Mouse (Mus musculus): ENCODE measurements around the gene Slc17a4.

Gene Slc17a4

DNA sequence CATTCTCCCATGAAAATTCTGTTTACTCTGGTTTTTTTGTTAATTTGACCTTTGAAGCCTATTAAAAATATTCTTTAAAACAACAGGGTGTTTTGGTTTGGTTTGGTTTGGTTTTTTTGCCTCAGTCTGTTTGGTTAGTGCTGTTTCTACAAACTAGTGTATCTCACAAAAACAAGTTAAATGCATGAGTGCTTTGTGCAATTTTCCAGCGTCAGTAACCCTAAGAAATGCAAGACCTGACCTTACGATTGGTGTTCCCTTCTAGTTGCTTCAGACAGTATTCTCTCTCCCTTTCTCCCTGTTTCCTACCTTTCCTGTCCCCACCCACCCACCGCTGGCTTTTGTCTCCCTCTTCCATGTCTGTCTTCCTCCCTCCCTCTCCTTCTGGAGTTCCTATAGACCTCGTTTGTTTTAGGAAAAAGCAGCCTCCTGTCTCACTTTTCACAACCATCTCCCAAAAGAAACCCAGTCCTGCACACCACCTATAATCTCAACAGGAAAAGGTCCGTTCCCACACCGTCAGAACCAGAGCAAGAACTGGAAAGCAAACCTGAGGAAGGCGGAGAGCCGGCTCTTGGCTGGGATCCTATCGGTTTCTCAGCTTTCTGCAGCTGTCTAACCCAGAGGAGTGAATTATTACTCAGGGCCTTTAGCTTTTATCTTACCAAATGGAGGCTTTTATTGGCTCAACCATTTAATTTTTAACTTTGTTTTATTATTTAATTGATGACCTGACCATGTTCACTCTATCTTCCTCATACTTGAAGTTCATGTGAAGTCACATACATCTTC, at the start of gene Slc17a4:
TSS of gene Slc17a4 (minus strand) at position 634 of the 792 bp plus-strand sequence.
- in situ Hi-C loops (cut with MboI): no loop called here

- in situ Hi-C loops (cut with MboI): loop anchor here (10.0 kb wide), 1 partner anchor 125 kb away; the partner anchor contains the start of gene Slc17a3
These were observed 45.0 kb upstream of the Slc17a4 start for GRCm38 (mm10) chr13:23959776-23960175.

GRCm38 (mm10) chr13:23950928-23951327, 36.1 kb upstream of the Slc17a4 start:
- in situ Hi-C loops (cut with MboI): loop anchor here (10.0 kb wide), 1 partner anchor 116 kb away; the partner anchor contains the start of gene Slc17a3

DNA sequence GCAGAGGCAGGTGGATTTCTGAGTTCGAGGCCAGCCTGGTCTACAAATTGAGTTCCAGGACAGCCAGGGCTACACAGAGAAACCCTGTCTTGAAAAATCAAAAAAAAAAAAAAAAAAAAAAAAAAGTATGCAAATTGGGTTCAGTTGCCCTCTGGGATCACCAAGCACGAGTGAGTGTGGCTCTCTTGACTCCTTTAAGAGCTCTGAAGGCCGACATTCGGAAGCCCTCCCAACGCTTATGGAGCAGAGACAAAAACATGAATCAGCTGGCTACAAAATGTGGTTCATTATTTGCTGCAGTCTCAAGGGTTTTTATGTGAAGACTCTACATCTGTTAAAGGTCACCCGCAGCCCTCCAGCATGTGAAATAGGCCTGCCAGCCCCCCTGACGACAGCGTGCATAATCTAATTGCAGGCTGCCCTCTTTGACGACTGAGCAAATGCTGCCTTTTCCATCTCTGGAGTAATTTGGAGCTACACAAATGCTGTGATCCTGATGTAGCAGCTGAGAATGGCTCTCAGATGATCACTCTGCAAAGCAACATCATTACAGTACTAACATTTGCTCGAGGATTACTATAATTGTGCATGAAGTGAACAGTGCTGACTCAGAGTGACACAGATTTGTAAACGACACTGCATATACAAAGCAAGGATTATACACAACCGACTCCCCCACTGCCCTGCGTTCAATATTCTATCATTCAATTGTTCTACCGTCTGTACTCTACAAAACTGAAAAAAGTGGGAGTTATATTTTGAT, 34.9 kb upstream of the Slc17a4 start:
- in situ Hi-C loops (cut with MboI): loop anchor here (10.0 kb wide), 1 partner anchor 115 kb away; the partner anchor contains the start of gene Slc17a3

DNA sequence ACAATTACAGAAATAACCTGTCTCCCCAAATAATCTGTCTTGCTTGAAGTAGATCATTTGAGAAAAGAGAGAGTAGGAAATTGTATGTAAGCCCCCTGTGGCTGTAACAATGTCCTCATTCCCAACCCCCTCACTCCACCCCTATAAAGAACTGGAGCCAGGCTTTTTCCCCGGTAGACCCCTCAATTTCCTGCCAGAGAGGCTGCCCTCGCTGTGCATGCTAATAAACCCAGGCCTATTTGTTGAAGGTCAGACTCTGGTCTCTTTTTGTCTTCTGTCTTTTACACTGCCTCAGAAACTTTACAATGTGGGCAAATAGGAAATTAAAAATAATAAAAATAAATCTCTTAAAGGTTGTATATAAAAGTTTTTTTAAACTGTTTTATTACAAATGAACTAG, 31.4 kb upstream of the Slc17a4 start:
- in situ Hi-C loops (cut with MboI): no loop called here

DNA sequence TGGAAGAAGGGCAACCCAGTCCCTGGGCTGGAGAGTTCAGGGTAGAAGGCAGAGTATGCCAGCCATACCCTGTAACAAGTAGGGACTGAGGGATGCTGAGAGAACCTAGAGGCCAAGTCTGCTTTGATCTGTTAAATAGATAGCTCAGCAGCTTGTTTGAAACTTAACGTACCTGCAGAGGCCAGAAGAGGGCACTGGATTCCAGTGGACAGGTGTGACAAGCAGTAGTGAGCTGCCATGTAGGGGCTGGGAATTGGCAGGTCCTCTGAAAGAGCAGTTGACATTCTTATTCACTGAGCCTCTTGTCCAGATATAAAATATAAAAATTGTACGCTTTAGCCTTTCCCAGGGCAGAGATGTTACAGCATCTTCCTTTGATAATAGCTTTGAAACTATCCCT, 28.1 kb upstream of the Slc17a4 start:
- in situ Hi-C loops (cut with MboI): no loop called here

DNA sequence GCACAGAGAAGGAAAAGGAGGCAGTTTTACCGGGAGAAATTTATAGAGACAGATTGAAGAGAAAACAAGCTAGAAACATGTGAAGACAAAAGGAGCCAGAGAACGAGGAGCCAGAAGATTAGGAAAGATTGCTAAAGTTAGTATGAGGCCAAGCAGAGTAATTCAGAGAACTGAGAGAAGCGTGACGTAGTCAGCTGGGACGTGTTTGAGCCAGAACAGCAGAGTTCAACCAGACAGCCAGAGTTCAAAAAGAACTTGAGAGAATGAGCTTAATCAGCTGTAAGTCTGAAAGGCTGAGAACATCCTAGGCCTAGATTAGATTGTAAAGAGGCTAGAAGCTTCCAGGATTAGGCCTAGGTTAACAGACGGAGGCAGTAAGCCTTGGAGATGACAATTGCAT, 25.5 kb upstream of the Slc17a4 start:
- in situ Hi-C loops (cut with MboI): no loop called here

- in situ Hi-C loops (cut with MboI): no loop called here
These were observed 23.9 kb upstream of the Slc17a4 start for GRCm38 (mm10) chr13:23938699-23939098.

GRCm38 (mm10) chr13:23934211-23934520, 19.4 kb upstream of the Slc17a4 start, which contains the start of gene Hist1h2aa:
TSS of gene Hist1h2aa (plus strand) at chr13:23934462.
- in situ Hi-C loops (cut with MboI): no loop called here

GRCm38 (mm10) chr13:23933421-23934210, 18.8 kb upstream of the Slc17a4 start, which contains the start of gene Hist1h2ba:
TSS of gene Hist1h2ba (minus strand) at chr13:23934156.
- in situ Hi-C loops (cut with MboI): no loop called here

DNA sequence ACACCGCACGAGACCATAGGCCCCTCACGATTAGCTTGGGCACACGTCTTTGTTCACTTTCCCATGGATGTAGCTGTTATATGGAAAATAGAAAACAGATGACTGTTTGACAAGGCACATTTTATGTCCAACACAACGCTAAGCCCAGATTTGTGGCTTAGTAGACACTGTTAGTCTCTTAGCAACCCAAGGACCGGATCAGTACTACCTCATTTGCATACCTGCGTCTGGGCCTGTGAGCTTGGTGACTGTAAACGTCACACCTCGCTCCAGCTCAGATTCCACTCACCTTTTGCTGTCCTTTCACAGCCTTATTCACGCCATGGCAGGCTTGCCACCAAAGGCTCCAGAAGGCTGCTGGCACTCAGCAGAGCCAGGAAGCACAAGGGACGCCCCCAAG, 16.1 kb upstream of the Slc17a4 start:
- in situ Hi-C loops (cut with MboI): no loop called here

DNA sequence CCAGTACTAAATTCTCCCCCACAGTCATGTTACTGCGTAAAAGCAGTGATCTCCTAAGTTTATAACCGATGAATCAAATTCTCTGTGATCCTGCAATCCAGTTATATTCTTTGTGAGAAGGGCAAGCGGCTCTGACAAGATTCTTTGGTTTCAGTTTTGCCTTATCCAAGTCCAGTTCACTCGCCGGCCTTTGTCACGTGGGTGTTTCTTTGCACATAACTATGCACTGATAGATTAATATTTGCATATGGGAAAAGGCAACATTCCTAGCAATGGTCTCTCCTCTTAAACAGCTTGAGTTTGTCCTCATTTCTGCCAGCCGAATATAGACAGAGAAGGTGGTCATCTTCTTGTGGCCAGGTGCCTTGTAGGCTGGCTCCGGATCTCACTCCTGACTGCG, 15.7 kb upstream of the Slc17a4 start:
- in situ Hi-C loops (cut with MboI): no loop called here

- in situ Hi-C loops (cut with MboI): no loop called here
These were observed 13.8 kb upstream of the Slc17a4 start for GRCm38 (mm10) chr13:23928637-23929036.

DNA sequence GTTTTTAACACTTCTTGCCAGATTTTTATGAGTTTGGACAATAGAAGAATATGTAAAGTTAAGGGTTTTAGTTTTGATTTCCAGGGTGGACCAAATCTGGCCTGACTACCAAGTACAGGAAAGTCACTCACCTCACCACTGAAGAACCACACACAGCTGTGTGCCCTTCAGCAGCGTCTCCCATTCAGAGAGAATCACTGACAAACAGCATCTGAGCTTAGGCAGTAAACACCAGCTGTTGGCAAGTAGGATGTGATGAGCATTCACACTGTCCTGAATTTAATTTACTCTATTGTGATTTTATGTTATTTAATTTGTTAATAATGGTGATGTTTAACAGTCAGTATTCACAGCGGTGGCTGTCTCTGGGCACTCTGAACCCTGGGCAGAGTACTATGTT, 11.0 kb upstream of the Slc17a4 start:
- in situ Hi-C loops (cut with MboI): no loop called here

DNA sequence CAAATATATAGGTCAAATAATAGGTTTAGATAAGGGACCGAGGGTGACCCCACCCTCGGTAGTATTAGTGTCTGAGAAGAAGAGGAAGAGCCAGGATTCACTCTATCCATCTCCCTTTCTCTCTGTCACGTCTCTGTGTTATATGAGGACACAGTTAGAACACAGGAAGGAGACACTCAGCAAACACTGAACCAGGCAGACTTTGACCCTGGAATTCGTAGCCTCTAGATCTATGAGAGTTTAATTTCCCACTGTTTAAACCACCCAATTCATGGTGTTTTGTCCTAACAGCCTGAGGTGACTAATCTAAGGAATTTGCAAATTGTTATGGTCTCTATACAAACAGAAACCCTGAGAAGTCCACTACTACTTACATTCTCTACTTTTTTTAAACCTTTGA, 2.9 kb upstream of the Slc17a4 start:
- in situ Hi-C loops (cut with MboI): no loop called here

- in situ Hi-C loops (cut with MboI): no loop called here
These were observed 1.3 kb upstream of the Slc17a4 start for GRCm38 (mm10) chr13:23916132-23916531.

DNA sequence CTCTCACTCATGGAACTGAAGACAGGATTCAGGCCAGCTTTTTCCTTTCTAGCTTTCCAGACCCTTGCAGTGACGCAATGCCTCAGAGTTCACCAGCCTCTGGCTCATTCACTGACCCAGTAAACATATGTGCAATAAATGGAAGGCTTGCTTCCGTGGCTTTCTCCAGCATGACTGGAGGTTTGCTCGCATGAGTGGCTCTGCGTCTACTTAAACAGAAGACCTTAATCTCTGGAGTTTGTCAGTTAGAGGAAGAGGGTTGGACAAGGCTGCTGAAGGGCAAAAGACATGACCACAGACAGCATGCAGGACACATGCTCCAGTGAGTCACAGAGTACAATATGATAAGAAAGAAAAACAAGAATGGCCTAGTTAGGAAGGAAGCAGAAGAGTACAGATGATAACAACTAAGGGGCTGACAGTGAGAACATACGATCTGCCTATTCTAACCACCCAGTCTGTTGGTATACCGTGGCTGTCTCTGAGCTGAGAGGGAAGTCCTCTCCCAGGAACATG, 960 bp downstream of the Slc17a4 start:
- in situ Hi-C loops (cut with MboI): no loop called here

GRCm38 (mm10) chr13:23911335-23911734, 3.5 kb downstream of the Slc17a4 start:
- in situ Hi-C loops (cut with MboI): no loop called here

DNA sequence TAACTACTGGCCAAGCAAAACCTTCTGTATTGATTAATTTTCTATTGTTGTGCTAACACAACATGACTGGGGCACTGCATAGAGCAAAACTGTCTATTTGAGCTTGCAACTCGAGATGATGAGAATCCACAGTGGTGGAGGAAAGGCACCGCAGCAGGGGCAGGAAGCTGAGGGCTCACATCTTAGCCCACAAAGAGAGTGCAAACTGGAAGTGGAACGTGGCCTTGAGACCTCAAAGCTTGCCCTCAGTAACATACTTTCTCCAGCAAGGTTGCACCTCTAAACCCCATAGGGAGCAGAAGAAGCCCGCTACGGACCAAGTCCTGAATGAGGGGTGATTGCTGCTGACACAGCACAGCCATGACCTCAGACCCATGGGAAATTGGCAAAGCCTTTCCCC, 4.7 kb downstream of the Slc17a4 start:
- in situ Hi-C loops (cut with MboI): no loop called here

DNA sequence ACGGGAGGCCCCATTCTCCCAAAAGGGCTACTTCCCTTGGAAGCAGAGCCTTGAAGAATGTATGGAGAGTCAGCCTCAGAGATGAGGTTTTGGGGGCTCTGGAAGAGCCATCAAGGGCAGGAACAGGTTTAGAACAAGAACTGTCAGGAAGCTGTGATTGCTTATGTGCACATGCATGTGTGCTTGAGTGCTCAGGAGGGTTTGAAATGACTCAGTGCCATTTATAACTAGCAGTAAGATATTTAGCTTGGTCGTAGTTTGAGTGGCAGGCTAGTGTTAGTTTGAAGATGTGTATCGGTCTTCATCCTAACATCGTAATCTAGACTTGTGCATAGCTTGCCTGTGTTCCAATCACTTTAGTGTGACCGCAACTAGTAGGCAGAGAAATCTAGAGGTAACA, 7.9 kb downstream of the Slc17a4 start:
- in situ Hi-C loops (cut with MboI): no loop called here

GRCm38 (mm10) chr13:23898242-23898641, 16.6 kb downstream of the Slc17a4 start:
- in situ Hi-C loops (cut with MboI): no loop called here

DNA sequence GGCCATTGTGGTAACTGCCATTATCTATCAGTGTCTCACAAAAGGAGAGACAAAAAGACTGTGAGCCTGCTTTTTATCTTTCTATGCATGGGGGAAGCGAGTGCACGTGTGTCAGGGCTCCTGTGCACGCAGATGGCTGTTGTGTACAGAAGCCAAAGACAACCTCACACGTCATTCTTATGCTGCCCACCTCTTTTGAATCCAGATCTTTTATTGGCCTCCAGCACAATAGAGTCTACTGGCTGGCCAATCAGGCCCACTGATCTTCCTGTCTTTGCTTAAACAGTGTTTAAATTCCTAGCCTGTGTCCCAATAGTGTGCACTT, 21.6 kb downstream of the Slc17a4 start:
- in situ Hi-C loops (cut with MboI): no loop called here

Data from mature B cell (primary cell).